Mouse (Mus musculus) olfactory bulb, adult 2 months (tissue): ENCODE results near the gene Astn1. TPM values are rescaled to one million over a fixed set of nuclear protein-coding genes. Genes with fewer than 3 reads are reported as not detected.

Experiments
- H3K27ac ChIP-seq: fragments of 200-500 bp; 2 replicates; pipeline ENCODE4 v1.5.1; 2012; ENCODE audit warnings: low read depth, low read length; ENCODE audit not compliant: insufficient read depth
- H3K4me1 ChIP-seq: fragments of 200-500 bp; 2 replicates; pipeline ENCODE4 v1.6.1; 2012; ENCODE audit warnings: low read length; ENCODE audit not compliant: control insufficient read depth, insufficient read depth
- H3K4me3 ChIP-seq: fragments of 200-500 bp; 2 replicates; pipeline ENCODE4 v1.5.1; 2012; ENCODE audit warnings: mild to moderate bottlenecking, low read depth, low read length, moderate library complexity; ENCODE audit not compliant: insufficient read depth
- CTCF ChIP-seq: fragments of 200-500 bp; IDR thresholded peaks from 2 replicates; pipeline ENCODE4 v1.5.1; 2012; ENCODE audit warnings: low read depth, mild to moderate bottlenecking, low read length, moderate library complexity; ENCODE audit not compliant: insufficient read depth
- POLR2A ChIP-seq: fragments of 200-500 bp; IDR thresholded peaks from 2 replicates; pipeline ENCODE4 v1.6.1; 2012; ENCODE audit warnings: mild to moderate bottlenecking, low read depth, low read length, moderate library complexity; ENCODE audit not compliant: insufficient read depth
- WGBS: fragments of 180-500 bp; shearing (Covaris S2); methylation state at CpG from one replicate; pipeline ENCODE4 v1.1.7; 2018; 5-methylcytosine and 5-hydroxymethylcytosine counted together
- polyA plus RNA-seq: library from polyadenylated mRNA; stranded (reverse); fragments of >200 nt; gene quantifications from 2 replicates; pipeline ENCODE4 v1.2.4, GENCODE M21; 2012; ENCODE audit warnings: low replicate concordance; ENCODE audit not compliant: missing spikeins, insufficient read depth, insufficient read length

Gene Astn1
- polyA plus RNA-seq, 1 experiment = 202 TPM

- Histone ChIP-seq H3K27ac (peak overlapping the region; percentile 93), H3K4me3 (peak overlapping the region; percentile 58), H3K4me1 (no peaks in the 10 kb centered on the region)
- WGBS = under 1% methylated on average over 36 of the region's 37 CpGs
- no peak for TF ChIP-seq CTCF
- TF ChIP-seq POLR2A = peak; percentile 48; the same call in 1 of the 2 replicates
These were observed 424 bp downstream of the Astn1 start for GRCm38 (mm10) chr1:158362292-158363101.

- TF ChIP-seq CTCF (no peak), POLR2A (no peak)
- 13% methylated on average over 1 of the region's 1 CpGs for WGBS
- no peaks in the 10 kb centered on the region for H3K4me1 ChIP-seq
- peak overlapping the region; percentile 31 for H3K4me3 ChIP-seq
- no peak overlapping the region for H3K27ac ChIP-seq
These were observed 2.4 kb downstream of the Astn1 start for GRCm38 (mm10) chr1:158364461-158364860.

DNA sequence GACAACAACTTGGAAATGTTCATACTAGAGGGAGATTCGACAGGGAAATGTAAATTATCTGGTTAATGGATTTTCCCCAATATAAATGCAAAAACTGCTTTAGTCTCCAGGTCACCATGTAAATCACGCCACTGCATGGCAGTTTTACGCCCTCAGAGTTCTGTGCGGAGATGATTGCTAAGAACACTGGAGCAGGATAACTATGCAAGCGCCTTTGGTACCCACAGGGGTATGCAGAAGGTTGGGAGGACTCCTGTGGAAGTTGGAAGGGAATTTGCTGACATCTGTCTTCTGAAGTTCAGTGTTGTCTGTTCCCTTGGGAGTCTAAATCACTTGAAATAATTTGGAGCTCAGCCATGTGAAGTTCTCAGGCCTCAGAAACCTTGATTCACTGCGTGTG is 20.2 kb downstream of the Astn1 start:
- WGBS = 86% methylated on average over 6 of the region's 6 CpGs
- 0 out of 2 replicates have a peak, but pooled peaks cover 2% of the 10 kb centered on the region for H3K4me1 ChIP-seq
- H3K4me3 ChIP-seq = no peak overlapping the region
- TF ChIP-seq POLR2A (no peak), CTCF (no peak)
- H3K27ac ChIP-seq = no peak overlapping the region

GRCm38 (mm10) chr1:158383210-158383609 is 21.1 kb downstream of the Astn1 start:
- TF ChIP-seq POLR2A = no peak
- no peak for TF ChIP-seq CTCF
- 90% methylated on average over 3 of the region's 3 CpGs for WGBS
- H3K4me3 ChIP-seq = no peak overlapping the region
- 0 out of 2 replicates have a peak, but pooled peaks cover 2% of the 10 kb centered on the region for H3K4me1 ChIP-seq
- no peak overlapping the region for H3K27ac ChIP-seq

DNA sequence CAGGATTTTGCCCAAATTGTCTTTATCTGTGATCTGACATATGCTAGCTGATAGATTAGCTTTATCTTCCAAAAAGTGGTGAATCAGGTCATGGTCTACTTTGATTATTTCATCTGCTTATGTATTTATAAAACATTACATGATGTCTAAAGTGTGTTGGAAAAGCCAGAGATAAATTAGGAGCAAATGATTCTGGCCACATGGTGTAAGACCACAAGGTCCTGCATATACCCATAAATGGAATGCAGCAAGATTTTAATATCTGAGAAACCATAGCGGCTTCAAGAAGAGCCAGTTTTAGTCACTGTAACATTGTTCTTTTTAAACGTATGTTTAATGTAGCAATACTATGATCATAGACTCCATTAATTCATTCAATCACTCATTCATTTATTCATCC is 23.2 kb downstream of the Astn1 start:
- H3K27ac ChIP-seq = no peak overlapping the region
- no peaks in the 10 kb centered on the region for H3K4me1 ChIP-seq
- TF ChIP-seq POLR2A (no peak), CTCF (no peak)
- H3K4me3 ChIP-seq = no peak overlapping the region
- 100% methylated on average over 2 of the region's 2 CpGs for WGBS

- H3K4me3 ChIP-seq = no peak overlapping the region
- 46% methylated on average over 3 of the region's 3 CpGs for WGBS
- TF ChIP-seq CTCF (no peak), POLR2A (no peak)
- no peak overlapping the region for H3K27ac ChIP-seq
- no peaks in the 10 kb centered on the region for H3K4me1 ChIP-seq
These were observed 24.7 kb downstream of the Astn1 start for GRCm38 (mm10) chr1:158386781-158387180.

- 91% methylated on average over 4 of the region's 4 CpGs for WGBS
- Histone ChIP-seq H3K4me3 (no peak overlapping the region), H3K27ac (no peak overlapping the region), H3K4me1 (no peaks in the 10 kb centered on the region)
- no peak for TF ChIP-seq POLR2A
- no peak for TF ChIP-seq CTCF
These were observed 26.9 kb downstream of the Astn1 start for GRCm38 (mm10) chr1:158388995-158389394.

GRCm38 (mm10) chr1:158390693-158391092 is 28.6 kb downstream of the Astn1 start:
- no peak overlapping the region for H3K4me3 ChIP-seq
- H3K27ac ChIP-seq = no peak overlapping the region
- H3K4me1 ChIP-seq = no peaks in the 10 kb centered on the region
- 57% methylated on average over 4 of the region's 4 CpGs for WGBS
- no peak for TF ChIP-seq CTCF
- no peak for TF ChIP-seq POLR2A

GRCm38 (mm10) chr1:158397058-158397457 is 35.0 kb downstream of the Astn1 start:
- peaks cover 2% of the 10 kb centered on the region for H3K4me1 ChIP-seq
- TF ChIP-seq CTCF (no peak), POLR2A (no peak)
- no peak overlapping the region for H3K4me3 ChIP-seq
- H3K27ac ChIP-seq = no peak overlapping the region; the same call in 1 of the 2 replicates
- WGBS = 87% methylated on average over 2 of the region's 2 CpGs

DNA sequence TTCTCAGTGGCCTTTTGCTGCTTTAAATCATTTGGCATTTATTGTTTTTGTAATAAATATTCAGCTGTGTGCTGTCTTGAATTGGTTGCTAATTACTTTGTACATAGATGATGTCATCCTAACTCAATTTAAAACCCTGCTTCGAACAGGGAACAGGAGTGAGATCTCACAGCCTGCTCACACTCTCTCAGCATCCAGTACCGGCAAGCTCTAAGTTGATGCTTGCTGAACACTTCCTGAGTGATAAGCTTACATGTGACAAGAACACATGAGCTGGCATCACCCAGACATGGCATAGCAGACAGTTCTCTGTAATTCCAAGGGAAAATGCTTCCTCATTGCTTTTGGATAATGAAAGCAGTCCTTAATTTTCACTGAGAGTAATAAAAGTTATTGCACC is 38.8 kb downstream of the Astn1 start:
- Histone ChIP-seq H3K4me1 (peaks cover 9% of the 10 kb centered on the region), H3K4me3 (no peak overlapping the region), H3K27ac (no peak overlapping the region)
- TF ChIP-seq CTCF (no peak), POLR2A (no peak)
- 31% methylated on average over 2 of the region's 2 CpGs for WGBS
